Mouse (Mus musculus): ENCODE measurements around the gene Sestd1. TPM values are rescaled to one million over a fixed set of nuclear protein-coding genes. Genes with fewer than 3 reads are reported as not detected.

Sestd1 gene
- polyA plus RNA-seq, 1 experiment from 2014 or later, result 33.6 TPM

DNA sequence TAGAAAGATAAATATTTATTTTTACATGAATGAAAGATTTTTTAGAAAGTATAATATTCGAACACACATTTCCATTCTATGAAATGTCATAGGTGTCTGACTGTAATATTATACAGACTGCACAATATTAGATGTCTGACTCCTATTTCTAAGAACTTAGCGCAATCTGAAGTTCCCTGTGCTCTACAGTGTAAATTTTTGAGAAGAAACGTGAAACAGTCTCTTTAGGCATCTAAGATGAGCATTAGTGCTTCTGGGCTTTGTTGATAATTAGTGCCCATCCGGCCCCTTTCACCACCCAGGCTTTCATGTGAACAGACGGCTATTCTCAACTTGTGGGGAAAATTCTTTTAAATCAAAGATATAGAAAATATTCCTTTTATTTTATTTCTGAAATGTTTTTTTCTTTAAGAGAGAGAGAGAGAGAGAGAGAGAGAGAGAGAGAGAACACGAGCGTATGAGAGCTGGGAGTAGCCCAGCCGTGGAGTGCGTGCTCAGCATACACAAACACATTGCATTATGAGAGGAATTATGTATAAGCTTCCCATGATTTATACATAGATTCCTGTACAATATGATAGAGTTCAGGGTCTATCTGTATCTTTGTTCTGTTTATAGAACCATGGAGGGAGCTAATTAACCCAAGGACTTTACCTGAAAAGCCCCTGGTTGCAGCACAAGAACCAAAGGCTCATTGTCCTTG lies 21.4 kb upstream of the Sestd1 start:
- WGBS, result 67% methylated on average over 9 of the region's 9 CpGs
- Histone ChIP-seq H3K9me3 (no peaks in the 10 kb centered on the region), H3K36me3 (no peaks in the 10 kb centered on the region), H3K4me2 (no peak overlapping the region), H3K27me3 (no peaks in the 10 kb centered on the region), H3K4me1 (replicated peaks) (no peaks in the 10 kb centered on the region), H3K4me3 (no peak overlapping the region), H3K27ac (replicated peaks) (no peak overlapping the region), H3K9ac (no peak overlapping the region)
- ATAC-seq (ENCODE audit: low read depth), result no peak

DNA sequence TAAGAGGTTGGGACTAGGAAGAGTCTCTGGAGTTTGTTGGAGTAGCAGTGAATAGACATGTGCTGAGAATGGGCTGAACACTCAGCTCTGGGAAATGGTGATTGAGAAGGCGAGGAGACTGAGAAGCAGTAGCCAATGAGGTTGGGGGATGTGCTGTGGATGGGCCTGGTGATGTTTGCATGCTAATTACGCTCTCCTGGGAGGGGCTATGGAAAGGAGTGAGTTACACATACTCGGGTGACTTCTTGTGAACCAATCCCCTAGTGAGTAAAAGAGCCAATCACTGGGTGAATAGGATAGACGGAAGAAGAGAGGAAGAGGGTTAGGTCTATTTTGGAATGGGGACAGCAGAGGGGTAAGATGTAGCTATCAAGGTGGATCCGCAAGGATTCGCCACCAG lies 9.3 kb upstream of the Sestd1 start:
- Histone ChIP-seq H3K4me3 (no peak overlapping the region), H3K9ac (no peak overlapping the region), H3K4me2 (no peak overlapping the region), H3K9me3 (no peaks in the 10 kb centered on the region), H3K4me1 (replicated peaks) (no peaks in the 10 kb centered on the region), H3K27me3 (no peaks in the 10 kb centered on the region), H3K36me3 (no peaks in the 10 kb centered on the region), H3K27ac (replicated peaks) (no peak overlapping the region)
- ATAC-seq (ENCODE audit: low read depth), result no peak
- WGBS, result 61% methylated on average over 6 of the region's 6 CpGs

DNA sequence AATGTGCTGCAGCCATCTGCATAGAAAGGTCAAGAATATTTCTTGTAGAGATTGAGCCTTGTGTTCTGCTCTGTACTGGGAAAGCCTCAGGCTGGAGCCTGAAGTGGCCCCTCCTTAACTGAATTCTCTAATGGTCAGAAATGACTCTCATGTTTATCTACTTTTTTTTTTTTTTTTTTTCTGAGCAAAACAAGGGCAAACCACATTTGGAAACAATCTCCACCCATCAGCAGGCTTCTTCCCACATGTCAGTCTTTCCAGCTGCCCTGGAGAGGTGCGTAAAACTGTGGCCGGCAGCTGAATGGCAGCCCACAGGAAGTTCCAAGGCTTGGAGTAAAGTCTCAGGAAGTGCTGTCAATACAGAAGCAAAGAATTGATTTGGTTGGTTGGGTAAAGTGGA lies 6.4 kb upstream of the Sestd1 start:
- Histone ChIP-seq H3K9ac (no peak overlapping the region), H3K4me2 (no peak overlapping the region), H3K36me3 (no peaks in the 10 kb centered on the region), H3K27ac (replicated peaks) (no peak overlapping the region), H3K4me3 (no peak overlapping the region), H3K4me1 (replicated peaks) (no peaks in the 10 kb centered on the region), H3K9me3 (no peaks in the 10 kb centered on the region), H3K27me3 (no peaks in the 10 kb centered on the region)
- ATAC-seq (ENCODE audit: low read depth), result no peak
- 60% methylated on average over 2 of the region's 2 CpGs for WGBS

DNA sequence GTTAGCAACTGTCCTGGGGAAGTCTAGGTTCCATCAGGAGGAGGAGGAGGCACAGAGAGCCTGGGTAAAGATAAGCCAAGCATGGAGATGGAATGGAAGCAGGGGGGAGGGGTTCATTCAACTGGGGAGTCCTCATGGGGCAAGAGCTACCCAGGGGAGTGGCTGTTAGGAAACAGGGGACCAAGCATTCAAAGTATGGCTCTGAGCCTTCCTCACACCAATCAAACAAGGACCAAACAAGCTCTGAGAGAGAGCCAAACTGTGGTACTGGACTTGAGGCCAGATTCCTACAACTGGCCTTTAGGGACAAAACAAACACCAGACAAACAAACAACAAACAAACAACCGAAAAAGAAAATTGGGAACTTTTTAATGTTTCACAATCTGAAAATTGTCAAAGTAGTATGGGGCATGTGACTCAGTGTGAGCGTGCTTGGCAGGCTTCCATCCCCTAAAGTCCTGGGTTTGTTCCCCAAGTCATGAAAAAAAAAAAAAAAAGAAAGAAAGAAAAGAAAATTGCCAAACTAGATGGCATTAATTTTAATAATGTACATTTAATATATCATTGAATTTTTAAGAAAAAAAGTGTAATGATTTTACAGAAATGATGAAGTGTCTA lies 4.0 kb upstream of the Sestd1 start:
- Histone ChIP-seq H3K27ac (replicated peaks) (no peak overlapping the region), H3K9me3 (no peaks in the 10 kb centered on the region), H3K36me3 (no peaks in the 10 kb centered on the region), H3K4me1 (replicated peaks) (no peaks in the 10 kb centered on the region; the same call in 1 of the 2 replicates), H3K4me2 (no peak overlapping the region), H3K27me3 (no peaks in the 10 kb centered on the region), H3K9ac (no peak overlapping the region), H3K4me3 (no peak overlapping the region)
- WGBS, result 84% methylated on average over 2 of the region's 2 CpGs
- ATAC-seq (ENCODE audit: low read depth), result no peak

DNA sequence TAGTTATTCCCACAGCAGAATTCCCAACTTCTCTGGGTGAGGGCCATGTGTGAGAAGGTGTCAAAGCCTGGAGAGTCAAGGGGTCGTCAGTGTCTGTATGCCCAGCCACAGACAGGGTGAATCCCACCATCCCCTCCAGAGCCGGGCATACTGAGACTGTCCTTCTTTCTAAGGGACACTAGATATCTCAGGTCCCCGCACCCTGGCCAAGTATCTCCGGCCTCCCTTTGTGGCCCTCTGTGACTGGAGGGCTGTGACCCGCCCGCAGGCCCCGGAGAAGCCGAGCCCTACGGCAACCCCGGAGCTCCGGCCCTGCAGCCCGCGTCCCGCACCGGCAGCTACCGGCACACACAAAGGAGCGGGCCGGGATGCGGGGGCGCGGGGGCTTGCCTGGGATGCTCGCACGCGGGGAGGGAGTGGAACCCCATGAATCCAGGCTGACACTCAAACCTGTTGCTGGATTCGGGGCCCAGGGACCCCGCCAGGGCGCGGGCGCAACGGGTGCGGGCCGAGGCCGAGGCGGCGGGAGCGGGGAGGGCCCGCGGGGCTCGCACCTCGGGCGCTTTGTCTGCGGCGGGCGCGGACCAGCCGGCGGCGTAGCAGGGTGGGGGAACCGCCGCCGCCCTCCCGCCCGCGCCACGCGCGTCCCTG lies 406 bp downstream of the Sestd1 start:
- Histone ChIP-seq H3K27me3 (no peaks in the 10 kb centered on the region), H3K4me2 (peak overlapping the region; percentile 71), H3K4me3 (peak overlapping the region; percentile 94), H3K27ac (replicated peaks) (peak overlapping the region; percentile 92), H3K36me3 (no peaks in the 10 kb centered on the region), H3K9me3 (no peaks in the 10 kb centered on the region), H3K9ac (peak overlapping the region; percentile 99), H3K4me1 (replicated peaks) (peaks cover 30% of the 10 kb centered on the region)
- peak; percentile 78 for ATAC-seq (ENCODE audit: low read depth)
- under 1% methylated on average over 40 of the region's 57 CpGs for WGBS

DNA sequence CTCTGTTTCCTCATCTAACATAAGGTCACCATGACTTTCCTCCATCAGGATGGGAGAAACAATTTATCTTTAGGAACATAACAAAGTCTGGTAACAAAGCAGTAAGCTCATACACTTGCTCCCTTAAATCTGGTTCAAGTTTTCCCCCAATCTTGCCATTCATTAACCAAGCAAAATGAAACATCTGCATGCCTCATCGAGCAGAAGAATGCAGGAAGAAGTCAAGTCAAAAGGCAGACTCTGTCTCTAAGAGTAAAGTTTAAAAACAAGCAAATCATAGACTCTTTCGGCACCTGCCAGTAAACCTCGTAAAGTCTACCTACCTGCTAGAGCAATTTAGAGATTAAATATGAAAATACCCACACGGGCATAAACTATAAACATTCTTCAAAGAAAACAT lies 3.1 kb downstream of the Sestd1 start:
- H3K36me3 ChIP-seq, result no peaks in the 10 kb centered on the region
- H3K4me2 ChIP-seq, result no peak overlapping the region
- H3K9me3 ChIP-seq, result no peaks in the 10 kb centered on the region
- H3K27ac ChIP-seq (replicated peaks), result no peak overlapping the region
- no peak overlapping the region for H3K9ac ChIP-seq
- no peak for ATAC-seq (ENCODE audit: low read depth)
- peaks cover 40% of the 10 kb centered on the region for H3K4me1 ChIP-seq (replicated peaks)
- H3K27me3 ChIP-seq, result no peaks in the 10 kb centered on the region
- H3K4me3 ChIP-seq, result no peak overlapping the region
- 71% methylated on average over 4 of the region's 4 CpGs for WGBS

DNA sequence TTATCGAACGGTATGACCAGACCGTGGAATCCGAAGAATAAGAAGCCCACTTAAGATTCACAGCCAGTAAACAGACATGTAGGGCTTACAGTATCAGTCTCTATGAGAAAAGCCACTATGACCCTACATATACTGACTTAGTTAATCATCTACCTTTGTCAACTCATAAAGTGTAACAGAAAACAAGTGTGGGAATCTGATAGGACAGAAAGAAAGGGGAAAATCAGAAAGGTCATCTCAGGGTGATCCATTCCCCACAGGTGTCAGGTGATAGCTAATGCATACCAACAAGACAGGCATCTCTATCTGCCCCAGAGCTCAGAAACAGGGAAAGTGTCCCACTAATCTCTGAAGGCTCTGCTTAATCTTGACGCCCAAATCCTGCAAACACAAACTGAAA lies 4.5 kb downstream of the Sestd1 start:
- H3K4me1 ChIP-seq (replicated peaks), result peaks cover 40% of the 10 kb centered on the region
- 95% methylated on average over 5 of the region's 5 CpGs for WGBS
- H3K27me3 ChIP-seq, result no peaks in the 10 kb centered on the region
- no peak overlapping the region for H3K27ac ChIP-seq (replicated peaks)
- ATAC-seq (ENCODE audit: low read depth), result no peak
- H3K4me2 ChIP-seq, result no peak overlapping the region
- no peaks in the 10 kb centered on the region for H3K36me3 ChIP-seq
- H3K9ac ChIP-seq, result no peak overlapping the region
- no peak overlapping the region for H3K4me3 ChIP-seq
- H3K9me3 ChIP-seq, result no peaks in the 10 kb centered on the region

DNA sequence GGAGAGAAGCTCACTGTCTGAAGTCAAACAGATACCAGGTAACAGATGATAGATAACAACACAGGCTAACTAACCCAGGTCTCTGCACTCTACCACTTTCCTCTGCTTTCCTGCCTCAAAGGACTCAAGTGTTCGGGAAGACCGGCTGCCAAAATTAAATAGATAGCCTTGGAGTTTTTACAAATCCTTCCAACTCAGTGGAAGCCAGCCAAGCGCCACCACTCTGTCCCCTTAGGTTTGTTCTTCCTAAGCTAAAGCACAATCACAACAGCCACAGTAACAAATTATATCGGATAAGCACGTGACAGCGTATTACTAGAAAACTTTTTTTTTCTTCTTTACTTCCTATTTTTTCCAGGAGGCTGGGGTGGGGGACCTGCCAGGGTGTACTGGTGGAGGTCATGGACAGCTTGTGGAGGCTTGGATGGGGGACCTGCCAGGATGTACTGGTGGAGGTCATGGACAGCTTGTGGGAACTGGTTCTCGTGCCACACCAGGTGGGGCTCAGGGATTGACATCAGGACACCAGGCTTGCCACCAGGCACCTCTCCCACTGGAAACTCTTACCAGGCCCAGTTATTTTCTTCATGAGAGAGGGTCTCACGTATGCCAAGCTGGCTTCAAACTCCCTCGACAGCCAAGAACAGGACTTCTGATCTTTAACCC lies 5.3 kb downstream of the Sestd1 start:
- Histone ChIP-seq H3K9me3 (no peaks in the 10 kb centered on the region), H3K4me1 (replicated peaks) (peaks cover 40% of the 10 kb centered on the region), H3K4me3 (no peak overlapping the region), H3K9ac (no peak overlapping the region), H3K4me2 (no peak overlapping the region), H3K27ac (replicated peaks) (no peak overlapping the region), H3K36me3 (no peaks in the 10 kb centered on the region), H3K27me3 (no peaks in the 10 kb centered on the region)
- no peak for ATAC-seq (ENCODE audit: low read depth)
- 86% methylated on average over 9 of the region's 9 CpGs for WGBS

DNA sequence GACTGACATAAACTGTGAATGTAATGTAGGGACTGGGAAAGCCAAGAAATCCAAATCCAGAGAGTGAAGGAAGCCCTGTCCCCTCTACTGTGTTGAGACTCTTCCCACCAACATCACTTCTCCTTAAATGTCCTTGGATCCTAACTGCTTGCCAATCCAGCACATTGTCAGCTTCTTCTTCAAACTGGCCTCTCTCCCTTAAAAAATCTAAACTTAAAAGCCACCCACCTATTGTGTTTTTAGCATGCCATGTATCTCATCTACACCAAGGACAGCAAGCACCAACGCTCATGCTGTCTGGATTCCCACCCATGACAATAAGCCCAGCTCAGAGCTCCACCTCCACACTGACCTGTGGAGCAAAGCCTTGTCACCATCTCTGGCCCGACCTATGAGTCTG lies 7.4 kb downstream of the Sestd1 start:
- Histone ChIP-seq H3K9me3 (no peaks in the 10 kb centered on the region), H3K36me3 (no peaks in the 10 kb centered on the region), H3K27ac (replicated peaks) (no peak overlapping the region), H3K4me2 (no peak overlapping the region), H3K4me3 (no peak overlapping the region), H3K9ac (no peak overlapping the region), H3K4me1 (replicated peaks) (peaks cover 43% of the 10 kb centered on the region), H3K27me3 (no peaks in the 10 kb centered on the region)
- ATAC-seq (ENCODE audit: low read depth), result no peak
- WGBS, result 88% methylated on average over 2 of the region's 2 CpGs

DNA sequence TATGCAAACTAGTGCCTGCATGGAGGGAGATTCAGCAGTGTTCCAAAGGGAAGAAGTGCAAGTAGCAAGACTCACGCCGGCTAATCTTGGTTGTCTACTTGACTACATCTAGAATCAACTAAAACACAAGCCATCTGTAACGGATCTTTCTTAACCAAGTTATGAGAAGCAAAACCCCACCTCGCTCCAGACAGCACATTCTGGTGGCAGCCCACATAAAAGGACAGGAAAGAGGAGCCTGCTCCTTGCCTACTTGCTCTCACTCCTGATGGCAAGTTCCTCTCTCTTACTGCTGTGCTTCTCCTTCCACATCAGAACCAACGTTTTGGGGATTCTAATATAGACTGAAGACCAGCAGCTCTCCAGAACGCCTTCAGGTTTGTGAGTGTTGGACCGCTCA lies 9.6 kb downstream of the Sestd1 start:
- 90% methylated on average over 7 of the region's 7 CpGs for WGBS
- no peaks in the 10 kb centered on the region for H3K9me3 ChIP-seq
- H3K27me3 ChIP-seq, result no peaks in the 10 kb centered on the region
- no peak overlapping the region for H3K27ac ChIP-seq (replicated peaks)
- peaks cover 39% of the 10 kb centered on the region for H3K4me1 ChIP-seq (replicated peaks)
- no peak for ATAC-seq (ENCODE audit: low read depth)
- H3K9ac ChIP-seq, result no peak overlapping the region
- no peak overlapping the region for H3K4me2 ChIP-seq
- no peak overlapping the region for H3K4me3 ChIP-seq
- no peaks in the 10 kb centered on the region for H3K36me3 ChIP-seq

DNA sequence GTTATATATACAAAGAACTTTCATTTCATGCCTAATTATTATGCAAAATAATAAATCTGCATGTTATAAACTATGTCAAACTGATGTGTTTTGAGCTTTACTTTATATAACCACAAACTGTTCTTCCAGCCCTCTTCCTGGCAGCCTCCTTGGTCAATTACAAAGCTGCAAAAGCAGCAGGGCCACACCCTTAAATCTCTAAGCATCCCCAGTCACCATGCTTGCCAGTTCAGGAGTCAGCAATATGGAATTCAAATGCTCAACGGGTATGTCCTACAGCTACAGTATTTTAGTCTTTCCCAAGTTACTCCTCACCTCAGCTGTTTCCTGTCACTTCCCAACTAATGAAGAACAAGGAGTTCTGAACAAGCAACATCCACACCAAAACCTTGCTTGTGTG lies 10.3 kb downstream of the Sestd1 start:
- Histone ChIP-seq H3K9ac (no peak overlapping the region), H3K36me3 (no peaks in the 10 kb centered on the region), H3K27me3 (no peaks in the 10 kb centered on the region), H3K4me2 (no peak overlapping the region), H3K4me3 (no peak overlapping the region), H3K9me3 (no peaks in the 10 kb centered on the region), H3K27ac (replicated peaks) (no peak overlapping the region), H3K4me1 (replicated peaks) (peaks cover 33% of the 10 kb centered on the region)
- 85% methylated on average over 1 of the region's 1 CpGs for WGBS
- ATAC-seq (ENCODE audit: low read depth), result no peak

DNA sequence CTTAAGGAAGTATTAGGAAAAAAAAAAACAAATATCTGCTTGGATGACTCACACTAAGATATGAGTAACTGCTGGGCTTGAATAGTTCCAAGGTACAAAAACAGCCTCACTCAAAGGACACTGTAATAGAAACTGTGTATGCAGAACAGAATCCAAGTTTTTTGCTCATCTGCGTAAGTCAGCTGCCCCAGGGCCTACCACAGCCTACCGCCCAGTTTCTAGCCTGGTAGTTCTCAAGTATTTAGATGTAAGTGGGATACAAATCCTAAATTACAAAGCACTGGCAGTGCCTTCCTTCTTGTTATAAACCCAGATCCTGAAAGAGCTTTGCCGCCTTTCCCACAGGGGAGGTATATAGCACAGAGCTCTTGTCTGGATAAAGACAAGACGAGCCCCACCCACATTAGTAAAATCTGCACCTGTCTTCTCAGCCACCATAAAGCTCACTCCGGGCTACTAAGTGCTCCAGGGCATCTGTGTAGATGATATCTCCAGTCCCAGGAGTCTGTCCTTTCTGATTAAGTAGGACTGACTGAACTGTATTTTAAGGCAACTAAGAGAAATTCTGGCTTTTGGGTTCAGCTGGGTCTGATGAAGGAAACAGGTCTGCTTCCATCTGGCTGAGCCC lies 11.7 kb downstream of the Sestd1 start:
- H3K36me3 ChIP-seq, result no peaks in the 10 kb centered on the region
- H3K27ac ChIP-seq (replicated peaks), result 0 out of 2 replicates have a peak overlapping the region, but pooled peaks have one; percentile 14
- no peaks in the 10 kb centered on the region for H3K27me3 ChIP-seq
- H3K9ac ChIP-seq, result no peak overlapping the region
- H3K4me3 ChIP-seq, result no peak overlapping the region
- peaks cover 32% of the 10 kb centered on the region for H3K4me1 ChIP-seq (replicated peaks)
- H3K4me2 ChIP-seq, result no peak overlapping the region
- H3K9me3 ChIP-seq, result no peaks in the 10 kb centered on the region
- WGBS, result 60% methylated on average over 5 of the region's 5 CpGs
- ATAC-seq (ENCODE audit: low read depth), result no peak
